Mouse (Mus musculus): ENCODE measurements around the gene Spock2.

The Spock2 gene

GRCm38 (mm10) chr10:60106146-60106530 is at the start of gene Spock2:
Spock2 (plus strand) TSS chr10:60106219.
- no peak for DNase-seq (ENCODE audit: extremely low read depth, low read depth, low spot score)

DNA sequence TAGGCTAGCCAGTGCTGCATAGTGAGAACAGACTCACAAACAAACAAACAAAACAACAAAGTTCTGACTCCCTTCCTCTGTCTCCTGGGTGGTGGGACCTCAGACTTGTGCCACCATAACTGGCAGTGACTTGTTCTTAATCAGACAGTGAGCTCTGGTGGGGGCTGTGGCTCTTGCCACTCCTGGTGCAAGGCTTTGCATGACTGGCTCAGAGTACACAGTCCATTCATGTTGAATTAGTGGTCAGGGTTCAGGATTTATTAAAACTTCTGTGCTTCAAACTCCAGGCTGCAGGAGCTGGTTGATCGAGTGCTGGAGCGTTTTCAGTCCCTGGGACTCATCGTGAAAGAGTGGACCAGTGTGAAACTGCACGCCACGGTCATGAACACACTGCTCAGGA is 43.8 kb upstream of the Spock2 start:
- no peak for DNase-seq (ENCODE audit: extremely low read depth, low read depth, low spot score)

GRCm38 (mm10) chr10:60062931-60063330 is 43.1 kb upstream of the Spock2 start:
- no peak for DNase-seq (ENCODE audit: extremely low read depth, low read depth, low spot score)

DNA sequence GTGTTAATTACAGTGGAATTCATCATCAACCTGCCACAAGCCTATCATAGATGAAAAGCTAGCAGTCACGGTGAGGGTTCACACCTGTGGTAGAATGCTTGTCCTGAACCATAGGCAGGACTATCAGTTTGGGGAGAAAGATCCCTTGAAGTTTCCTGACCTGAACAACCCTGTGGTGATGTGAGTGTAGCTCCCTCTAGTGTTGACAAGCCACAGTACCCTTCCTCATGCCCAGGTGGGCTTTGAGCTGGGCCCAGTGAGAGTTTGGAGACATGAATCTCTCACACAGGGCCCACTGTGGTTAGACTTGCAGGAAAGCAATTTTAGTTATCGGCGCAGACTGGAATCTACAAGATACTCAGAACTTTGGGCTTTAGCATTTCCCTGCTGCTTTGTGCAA is 39.5 kb upstream of the Spock2 start:
- no peak for DNase-seq (ENCODE audit: extremely low read depth, low read depth, low spot score)

DNA sequence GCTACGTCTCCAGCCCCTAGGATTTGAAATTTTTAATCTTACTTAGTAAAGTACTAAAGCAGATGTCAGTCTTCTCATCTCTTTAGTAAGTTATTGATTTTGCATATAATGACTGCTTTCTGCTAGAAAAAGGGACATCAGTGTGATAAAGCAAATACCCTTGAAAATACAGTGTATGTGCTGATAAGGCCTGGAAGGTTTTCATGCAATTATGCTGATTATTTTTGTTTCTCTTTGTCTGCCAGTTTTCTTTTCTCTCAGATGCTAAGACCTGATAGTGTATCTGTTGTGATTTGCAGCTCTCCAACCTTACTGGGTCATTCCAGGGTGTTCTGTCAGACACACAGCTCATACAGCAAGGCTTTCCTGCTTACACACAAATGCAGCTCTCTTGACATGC is 30.9 kb upstream of the Spock2 start:
- DNase-seq (ENCODE audit: extremely low read depth, low read depth, low spot score): no peak

DNA sequence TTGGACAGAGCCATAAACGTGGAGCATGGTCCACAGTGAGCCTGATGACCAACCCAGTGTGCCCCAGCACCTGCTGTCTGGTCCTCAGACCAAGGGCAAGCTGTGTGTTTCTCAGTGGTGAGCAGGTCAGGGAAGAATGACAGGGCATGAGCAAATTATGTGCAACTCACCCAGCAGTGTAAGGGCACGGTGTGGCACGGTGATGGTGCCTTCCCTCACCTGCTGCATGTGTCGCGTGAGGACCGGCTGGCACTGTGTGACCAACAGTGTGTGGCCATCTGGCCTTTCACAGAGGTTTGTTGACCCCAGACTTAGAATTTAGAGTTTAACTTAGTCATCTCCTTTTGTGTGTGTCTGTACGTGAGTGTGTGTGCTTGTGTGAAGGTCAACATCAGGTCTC is 28.8 kb upstream of the Spock2 start:
- no peak for DNase-seq (ENCODE audit: extremely low read depth, low read depth, low spot score)

DNA sequence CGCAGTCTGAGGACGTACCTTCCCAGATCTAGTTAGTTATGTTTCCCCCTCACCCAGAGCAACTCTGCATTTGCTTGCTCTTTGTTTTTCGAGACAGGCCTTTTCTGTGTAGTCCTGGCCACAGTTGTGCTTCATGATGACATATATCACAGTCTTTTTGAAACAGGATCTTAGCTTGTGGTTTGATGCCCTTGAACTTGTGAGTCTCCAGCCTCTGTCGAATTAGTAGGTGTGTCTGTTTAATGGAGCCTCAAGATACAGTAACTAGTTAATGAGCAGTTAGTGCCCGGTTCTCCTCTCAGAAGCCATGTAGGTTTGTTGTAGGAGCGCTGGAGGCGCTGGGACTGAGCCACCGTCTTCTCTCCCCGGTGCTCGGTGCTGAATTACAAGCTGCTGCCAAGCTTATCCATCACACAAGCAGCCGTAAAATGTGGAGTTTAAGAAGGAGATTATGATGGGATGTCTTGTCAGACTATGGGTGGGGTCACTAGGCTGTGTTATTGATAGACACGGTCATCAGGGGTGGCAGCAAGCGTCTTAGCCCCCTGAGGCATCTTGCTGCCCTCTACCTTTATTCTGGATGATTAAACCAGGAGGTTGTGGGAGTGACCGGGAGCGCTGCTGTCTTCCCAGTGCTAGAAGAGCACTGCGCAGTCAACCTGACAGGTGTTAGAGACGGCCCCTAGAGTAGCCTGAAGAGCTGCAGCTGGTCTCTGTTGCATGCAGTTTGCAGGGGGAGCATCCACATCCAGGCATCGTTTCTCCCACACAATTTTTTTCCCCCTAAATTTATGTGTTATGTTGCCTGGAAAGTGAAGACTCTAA is 28.1 kb upstream of the Spock2 start:
- DNase-seq (ENCODE audit: extremely low read depth, low read depth, low spot score): no peak

- DNase-seq (ENCODE audit: extremely low read depth, low read depth, low spot score): no peak
These were observed 27.5 kb upstream of the Spock2 start for GRCm38 (mm10) chr10:60078561-60078917.

GRCm38 (mm10) chr10:60080171-60080570 is 25.8 kb upstream of the Spock2 start:
- no peak for DNase-seq (ENCODE audit: extremely low read depth, low read depth, low spot score)

- no peak for DNase-seq (ENCODE audit: extremely low read depth, low read depth, low spot score)
These were observed 25.4 kb upstream of the Spock2 start for GRCm38 (mm10) chr10:60080601-60080981.

DNA sequence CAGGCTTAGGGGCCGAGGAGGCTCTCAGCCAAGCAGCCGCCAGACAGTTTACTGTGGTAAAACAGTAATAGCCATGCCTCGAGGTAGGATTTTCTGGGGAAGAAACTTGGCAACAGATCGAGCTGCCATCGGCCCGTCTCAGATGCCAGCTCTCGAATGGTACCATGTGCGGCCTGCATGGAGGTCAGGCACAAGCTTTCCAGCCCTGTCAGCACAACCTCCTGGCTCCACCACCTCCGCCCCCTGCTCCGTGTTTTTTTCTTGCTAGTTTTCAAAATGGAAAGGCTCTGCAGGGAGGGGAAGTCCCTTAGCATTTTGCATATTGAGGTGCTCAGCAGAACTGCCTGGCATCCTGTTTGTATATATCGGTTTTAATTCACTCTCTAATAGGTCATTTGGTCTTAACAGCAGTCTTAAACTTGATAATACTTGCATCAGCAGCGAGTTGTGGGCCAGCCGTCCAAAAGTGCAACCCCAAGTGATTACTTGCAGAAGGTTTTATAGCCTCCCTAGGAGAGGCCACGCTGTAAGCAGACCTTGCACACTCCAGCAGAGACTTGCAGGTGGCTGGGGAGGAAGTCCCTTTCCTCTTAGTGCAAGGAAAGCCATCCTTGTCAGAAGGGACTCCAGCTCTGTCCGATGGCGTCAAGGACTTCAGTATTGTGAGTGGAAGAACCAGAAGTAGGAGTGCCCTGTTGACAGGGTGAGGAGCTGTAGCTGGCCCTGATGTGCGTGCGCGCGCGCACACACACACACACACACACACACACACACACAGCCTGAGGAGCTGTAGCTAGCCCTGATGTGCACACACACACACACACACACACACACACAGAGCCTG is 24.8 kb upstream of the Spock2 start:
- DNase-seq (ENCODE audit: extremely low read depth, low read depth, low spot score): no peak

DNA sequence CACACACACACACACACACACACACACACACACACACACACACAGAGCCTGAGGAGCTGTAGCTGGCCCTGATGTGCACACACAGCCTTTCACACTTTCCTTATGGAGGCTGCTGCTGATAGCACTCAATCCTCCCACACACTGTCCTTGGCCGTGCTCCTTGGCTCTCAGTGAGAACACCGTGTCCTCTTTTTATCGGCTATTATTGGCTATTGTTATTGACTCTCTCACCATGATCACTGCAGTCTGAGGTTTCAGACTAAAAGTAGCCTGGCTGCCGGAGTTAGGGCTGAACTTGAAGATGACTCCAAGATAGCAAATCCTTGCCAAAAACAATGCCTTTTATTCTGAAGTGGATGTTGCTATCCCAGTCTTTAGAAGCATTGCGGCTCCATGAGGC is 24.1 kb upstream of the Spock2 start:
- DNase-seq (ENCODE audit: extremely low read depth, low read depth, low spot score): peak; percentile 96

GRCm38 (mm10) chr10:60084065-60084464 is 22.0 kb upstream of the Spock2 start:
- DNase-seq (ENCODE audit: extremely low read depth, low read depth, low spot score): no peak

DNA sequence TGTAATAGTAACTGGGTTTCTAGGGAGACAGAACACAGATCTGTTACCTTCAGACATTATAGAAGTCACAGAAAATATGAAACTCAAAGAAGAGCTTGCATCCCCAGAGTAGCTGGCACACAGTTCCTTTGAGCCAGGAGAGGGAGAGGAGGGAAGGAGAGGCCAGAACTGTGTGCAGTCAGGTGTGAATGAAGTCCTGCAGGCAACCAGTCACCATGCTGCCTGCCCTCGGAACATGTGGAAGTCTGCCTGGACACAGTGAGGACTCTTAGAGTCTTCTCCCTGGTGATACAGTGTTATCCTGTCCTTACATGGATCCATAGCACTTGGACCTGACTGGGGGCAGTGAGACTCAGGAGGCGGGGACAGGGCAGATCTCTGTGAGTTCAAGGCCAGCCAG is 13.7 kb upstream of the Spock2 start:
- DNase-seq (ENCODE audit: extremely low read depth, low read depth, low spot score): no peak

- no peak for DNase-seq (ENCODE audit: extremely low read depth, low read depth, low spot score)
These were observed 12.3 kb upstream of the Spock2 start for GRCm38 (mm10) chr10:60093751-60094150.

DNA sequence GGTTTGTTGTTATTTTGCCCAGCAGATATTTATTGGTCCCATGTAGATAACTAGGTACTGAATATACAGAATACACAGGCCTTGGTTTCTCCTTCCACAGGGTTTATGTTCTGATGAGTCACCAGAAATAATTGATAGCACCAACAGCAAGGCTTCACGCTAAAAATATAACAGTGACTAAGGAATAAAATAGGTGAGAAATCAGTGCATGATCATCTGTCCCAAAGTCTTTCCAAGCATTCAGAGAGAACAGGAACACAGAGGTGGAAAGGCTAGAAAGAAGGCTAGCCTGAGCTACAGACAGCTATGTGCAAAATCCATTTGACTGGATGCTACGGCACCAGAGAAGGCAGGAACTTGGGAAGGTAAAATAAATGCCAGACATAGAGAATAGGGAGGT is 10.5 kb upstream of the Spock2 start:
- no peak for DNase-seq (ENCODE audit: extremely low read depth, low read depth, low spot score)

DNA sequence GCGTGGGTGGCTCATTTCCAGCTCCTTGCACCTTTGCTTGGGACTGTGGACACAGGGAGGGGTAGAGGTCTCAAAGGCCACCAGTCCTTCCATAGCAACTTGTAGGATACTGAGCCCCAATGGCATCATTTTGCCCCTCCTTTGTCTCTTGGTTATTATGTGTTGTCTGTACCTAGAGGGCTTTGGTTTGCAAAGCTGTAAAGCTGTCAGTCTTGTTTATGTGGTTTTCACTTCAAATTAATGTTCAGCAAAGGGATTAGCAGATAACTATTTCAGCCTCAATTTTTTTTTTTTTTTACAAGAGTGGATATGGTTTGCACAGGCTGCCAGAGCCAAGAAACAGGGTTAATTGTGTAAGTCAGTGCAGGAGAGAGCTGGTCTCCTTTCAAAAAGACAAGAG is 9.7 kb upstream of the Spock2 start:
- DNase-seq (ENCODE audit: extremely low read depth, low read depth, low spot score): no peak

DNA sequence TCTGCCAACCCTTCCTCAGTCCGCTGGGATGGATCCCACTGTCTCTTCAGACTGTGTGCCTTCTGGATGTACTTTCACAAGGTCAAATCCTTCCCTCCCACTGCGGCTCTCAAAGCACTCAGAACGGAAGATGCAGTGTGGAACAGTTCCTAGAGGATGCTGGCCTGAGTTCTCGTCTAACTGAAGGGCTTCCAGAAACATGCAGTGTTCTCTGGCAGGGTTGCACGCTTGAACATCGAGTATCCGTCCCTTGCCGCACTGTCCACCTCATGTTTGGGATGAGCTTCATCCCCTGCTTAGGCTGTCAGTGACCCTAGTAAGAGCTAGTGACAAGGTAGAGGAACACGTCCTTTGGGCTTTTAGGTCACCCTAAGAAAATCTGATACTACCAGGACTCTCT is 8.9 kb upstream of the Spock2 start:
- no peak for DNase-seq (ENCODE audit: extremely low read depth, low read depth, low spot score)

DNA sequence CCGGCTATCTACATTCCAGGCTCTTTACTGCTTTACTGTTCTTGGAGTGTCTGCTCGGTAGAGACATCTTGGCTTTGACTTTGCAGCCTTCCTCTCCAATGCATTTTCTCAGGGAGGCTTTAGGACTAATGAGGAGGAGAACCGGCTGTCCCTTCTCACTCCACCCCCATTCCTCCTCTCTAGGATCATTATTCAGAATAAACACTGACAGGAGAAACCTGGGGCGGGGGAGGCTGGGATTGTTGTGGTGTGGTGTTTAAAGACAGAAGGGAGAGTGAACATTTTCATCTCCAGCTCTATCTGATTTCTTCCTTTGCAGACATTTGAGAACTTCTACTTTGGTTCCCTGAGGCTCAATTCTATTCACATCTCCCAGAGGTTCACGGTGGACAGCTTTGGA is 8.2 kb upstream of the Spock2 start:
- no peak for DNase-seq (ENCODE audit: extremely low read depth, low read depth, low spot score)

DNA sequence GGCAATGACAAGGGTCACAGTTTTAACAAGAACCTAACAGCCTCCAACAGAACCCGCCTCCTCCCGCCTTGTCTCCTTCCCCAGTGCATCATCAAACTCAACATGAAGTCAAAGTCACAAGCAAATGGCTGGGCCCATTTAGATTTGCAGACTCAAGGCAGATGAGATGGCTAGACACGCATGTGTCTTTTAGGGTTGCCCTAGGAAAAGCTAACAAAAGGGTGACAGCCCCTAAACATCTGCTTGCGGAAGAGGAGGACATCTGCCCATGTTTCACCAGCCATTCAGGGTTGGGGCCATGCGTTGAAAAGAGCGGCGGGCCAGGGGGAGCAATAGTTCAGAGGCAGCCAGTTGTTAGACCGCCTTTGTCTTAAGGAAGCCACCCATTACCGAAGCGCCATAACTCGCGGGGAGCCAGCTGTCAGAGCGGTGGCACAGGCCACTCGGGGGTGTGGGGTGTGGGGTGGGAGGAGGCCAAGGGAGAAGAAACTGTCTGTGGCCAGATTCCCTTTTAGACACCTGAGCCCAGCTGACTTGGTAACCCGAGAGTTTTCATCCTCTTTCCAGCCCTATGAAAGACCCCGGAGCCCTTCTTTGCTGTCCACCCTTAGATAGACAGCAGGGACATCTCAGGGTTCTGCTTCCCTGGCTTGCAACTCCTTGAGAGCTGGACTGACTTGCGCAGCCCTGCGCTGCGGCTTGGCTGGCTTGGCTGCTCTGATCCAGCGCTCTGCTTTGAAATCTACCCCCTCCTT is 451 bp upstream of the Spock2 start:
- DNase-seq (ENCODE audit: extremely low read depth, low read depth, low spot score): no peak

DNA sequence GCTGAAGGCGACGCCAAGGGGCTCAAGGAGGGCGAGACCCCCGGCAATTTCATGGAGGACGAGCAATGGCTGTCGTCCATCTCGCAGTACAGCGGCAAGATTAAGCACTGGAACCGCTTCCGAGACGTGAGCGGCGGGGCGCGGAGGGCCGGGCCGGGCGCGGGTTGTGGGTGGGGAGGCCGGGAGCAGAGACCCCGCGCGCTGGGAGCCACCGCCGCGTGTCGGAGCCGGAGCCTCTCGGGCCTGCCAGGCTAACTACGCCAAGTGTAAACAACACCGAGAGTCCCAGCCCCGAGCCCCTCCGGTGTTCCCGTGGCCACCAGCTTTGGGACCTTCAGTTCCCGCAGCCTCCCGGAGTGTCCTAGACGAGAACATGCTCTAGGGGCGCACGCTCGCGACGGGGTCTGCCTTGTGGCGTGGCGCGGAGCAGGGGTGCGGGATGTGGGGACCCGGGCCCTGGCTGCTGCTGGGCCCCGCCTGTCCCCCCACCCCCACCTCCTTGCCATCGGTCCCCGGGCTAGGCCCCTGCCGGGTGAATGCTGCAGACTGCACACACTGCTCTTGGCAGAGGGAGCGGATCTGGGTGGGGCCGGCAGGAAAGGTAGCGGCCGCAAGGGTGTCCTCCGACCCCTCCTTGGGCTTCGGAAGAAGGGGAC is 640 bp downstream of the Spock2 start:
- no peak for DNase-seq (ENCODE audit: extremely low read depth, low read depth, low spot score)

Data from fat pad, adult 2 months (tissue).